Mouse (Mus musculus) lung, embryonic 14.5 days (tissue): ENCODE results near the gene Zfp580. TPM values are rescaled to one million over a fixed set of nuclear protein-coding genes. Genes with fewer than 3 reads are reported as not detected.
A peak's percentile ranks its signal among the peaks of the same experiment; 100 is the strongest.

ENCODE experiments used
- ATAC-seq: fragments of 200-750 bp; cut with Nextera tagmentation; 2 replicates; pipeline ENCODE4 v1.8.0; 2017; ENCODE audit warnings: mild to moderate bottlenecking, moderate TSS enrichment, moderate library complexity; ENCODE audit not compliant: insufficient read depth
- DNase-seq: peaks from one replicate; pipeline ENCODE4 v3.0.0-alpha.2; 2015
- H3K27ac ChIP-seq: fragments of 300-500 bp; sonication (generic); 2 replicates; pipeline ENCODE4 v1.5.1; 2014; ENCODE audit warnings: low read depth, mild to moderate bottlenecking, moderate library complexity
- H3K27me3 ChIP-seq: fragments of 300-500 bp; sonication (generic); 2 replicates; pipeline ENCODE4 v1.6.1; 2014; ENCODE audit warnings: low read length, control low read depth; ENCODE audit not compliant: insufficient read depth
- H3K36me3 ChIP-seq: fragments of 300-500 bp; sonication (generic); 2 replicates; pipeline ENCODE4 v1.6.1; 2014; ENCODE audit warnings: control low read depth; ENCODE audit not compliant: insufficient read depth
- H3K4me1 ChIP-seq: fragments of 300-500 bp; sonication (generic); 2 replicates; pipeline ENCODE4 v1.6.1; 2014; ENCODE audit warnings: antibody characterized with exemption, control low read depth; ENCODE audit not compliant: insufficient read depth
- H3K4me2 ChIP-seq: fragments of 300-500 bp; sonication (generic); 2 replicates; pipeline ENCODE4 v1.6.1; 2014; ENCODE audit warnings: mild to moderate bottlenecking
- H3K4me3 ChIP-seq: fragments of 300-500 bp; sonication (generic); 2 replicates; pipeline ENCODE4 v1.5.1; 2014; ENCODE audit warnings: low read depth, low read length
- H3K9ac ChIP-seq: fragments of 300-500 bp; sonication (generic); 2 replicates; pipeline ENCODE4 v1.6.1; 2014
- H3K9me3 ChIP-seq: fragments of 300-500 bp; sonication (generic); 2 replicates; pipeline ENCODE4 v1.6.1; 2016; ENCODE audit warnings: low read depth, low read length, control low read depth
- CTCF ChIP-seq: IDR thresholded peaks from 2 replicates; pipeline ENCODE4 v1.5.1; 2016; ENCODE audit warnings: antibody characterized with exemption, low read depth
- WGBS: fragments of 180-500 bp; shearing (Covaris S2); extraction: QIAGEN DNeasy Blood & Tissue Kit; methylation state at CpG from one replicate; pipeline ENCODE4 v1.1.7; 2014; 5-methylcytosine and 5-hydroxymethylcytosine counted together
- polyA plus RNA-seq: library from polyadenylated mRNA; unstranded; fragments of >200 nt; fragmentation: Nextera tagmentation; extraction: Ambion mirVana; gene quantifications from 2 replicates; pipeline ENCODE4 v1.2.1, GENCODE M21; 2014

The Zfp580 gene
- polyA plus RNA-seq, 1 experiment from 2014 or later = 45.1 TPM

DNA sequence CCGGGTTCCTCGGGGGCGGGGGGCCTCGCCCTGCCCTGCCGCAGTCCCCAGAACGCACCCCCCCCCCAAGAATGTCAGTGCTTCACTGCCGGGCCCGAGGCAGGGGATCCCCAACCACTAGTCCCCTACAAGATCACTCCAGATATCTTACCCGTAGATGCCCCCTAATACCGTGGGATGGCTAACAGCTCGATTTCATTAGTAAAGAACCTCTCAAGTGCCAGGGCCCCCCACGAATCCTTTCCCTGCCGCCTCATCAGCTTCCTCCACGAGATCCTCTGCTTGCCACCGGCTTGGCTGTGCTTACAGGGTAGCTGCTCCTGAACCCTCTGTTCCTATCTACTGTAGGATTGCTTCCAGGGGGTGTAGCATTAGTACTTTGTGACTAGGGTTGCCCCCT, 30.7 kb upstream of the Zfp580 start:
- no peaks in the 10 kb centered on the region for H3K9me3 ChIP-seq
- peak overlapping the region; percentile 70 for H3K4me2 ChIP-seq
- peaks cover 40% of the 10 kb centered on the region for H3K36me3 ChIP-seq
- peak overlapping the region; percentile 73 for H3K4me3 ChIP-seq
- under 1% methylated on average over 14 of the region's 15 CpGs for WGBS
- H3K27ac ChIP-seq = peak overlapping the region; percentile 96
- H3K9ac ChIP-seq = peak overlapping the region; percentile 92
- no peaks in the 10 kb centered on the region for H3K4me1 ChIP-seq
- no peak for TF ChIP-seq CTCF
- ATAC-seq (peak; percentile 47; the same call in 1 of the 2 replicates), DNase-seq (peak; percentile 39)
- H3K27me3 ChIP-seq = no peaks in the 10 kb centered on the region

- WGBS = 45% methylated on average over 5 of the region's 5 CpGs
- peak overlapping the region; percentile 92 for H3K9ac ChIP-seq
- ATAC-seq = no peak
These were observed 30.1 kb upstream of the Zfp580 start for GRCm38 (mm10) chr7:5021197-5021596.

DNA sequence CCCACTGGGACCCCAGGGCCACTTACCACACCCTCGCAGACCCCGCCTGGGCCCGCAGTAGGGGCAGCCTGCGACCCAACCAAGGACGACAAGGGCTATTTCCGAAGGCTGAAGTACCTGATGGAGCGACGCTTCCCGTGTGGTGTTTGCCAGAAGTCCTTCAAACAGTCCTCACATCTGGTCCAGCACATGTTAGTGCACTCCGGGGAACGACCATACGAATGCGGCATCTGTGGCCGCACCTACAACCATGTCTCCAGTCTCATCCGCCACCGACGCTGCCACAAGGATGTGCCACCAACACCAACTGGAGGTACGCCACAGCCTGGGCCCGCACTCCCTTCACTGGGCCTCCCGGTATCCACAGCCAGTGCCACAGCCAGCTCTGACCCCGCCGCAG, 21.8 kb upstream of the Zfp580 start:
- TF ChIP-seq CTCF = no peak
- H3K36me3 ChIP-seq = peaks cover 85% of the 10 kb centered on the region
- no peak overlapping the region for H3K4me2 ChIP-seq
- DNase-seq (no peak), ATAC-seq (no peak)
- H3K27ac ChIP-seq = no peak overlapping the region
- H3K4me3 ChIP-seq = no peak overlapping the region
- WGBS = 94% methylated on average over 22 of the region's 22 CpGs
- peaks cover 40% of the 10 kb centered on the region for H3K9me3 ChIP-seq
- H3K9ac ChIP-seq = no peak overlapping the region
- no peaks in the 10 kb centered on the region for H3K27me3 ChIP-seq
- H3K4me1 ChIP-seq = no peaks in the 10 kb centered on the region

More at GRCm38 (mm10) chr7:5021197-5021596, 30.1 kb upstream of the Zfp580 start:
- no peaks in the 10 kb centered on the region for H3K27me3 ChIP-seq
- H3K4me1 ChIP-seq = no peaks in the 10 kb centered on the region
- H3K4me3 ChIP-seq = peak overlapping the region; percentile 73
- H3K9me3 ChIP-seq = no peaks in the 10 kb centered on the region
- TF ChIP-seq CTCF = no peak
- H3K27ac ChIP-seq = 0 out of 2 replicates have a peak overlapping the region, but pooled peaks have one; percentile 96
- peaks cover 45% of the 10 kb centered on the region for H3K36me3 ChIP-seq
- DNase-seq = no peak
- peak overlapping the region; percentile 70 for H3K4me2 ChIP-seq

DNA sequence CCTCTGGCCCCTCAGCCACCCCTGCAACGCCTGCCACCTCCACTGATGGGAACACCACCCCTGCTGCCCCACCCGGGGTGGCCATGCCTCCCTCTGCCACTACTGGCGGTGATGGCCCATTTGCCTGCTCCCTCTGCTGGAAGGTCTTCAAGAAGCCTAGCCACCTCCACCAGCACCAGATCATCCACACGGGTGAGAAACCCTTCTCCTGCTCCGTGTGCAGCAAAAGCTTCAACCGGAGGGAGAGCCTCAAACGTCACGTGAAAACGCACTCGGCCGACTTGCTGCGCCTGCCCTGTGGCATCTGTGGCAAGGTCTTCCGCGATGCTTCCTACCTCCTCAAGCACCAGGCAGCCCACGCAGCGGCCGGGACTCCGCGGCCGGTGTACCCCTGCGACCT, 21.4 kb upstream of the Zfp580 start:
- H3K9me3 ChIP-seq = peaks cover 40% of the 10 kb centered on the region
- H3K36me3 ChIP-seq = peaks cover 81% of the 10 kb centered on the region
- no peak overlapping the region for H3K4me2 ChIP-seq
- H3K4me3 ChIP-seq = no peak overlapping the region
- DNase-seq (no peak), ATAC-seq (no peak)
- no peak overlapping the region for H3K27ac ChIP-seq
- WGBS = 86% methylated on average over 21 of the region's 21 CpGs
- no peaks in the 10 kb centered on the region for H3K4me1 ChIP-seq
- TF ChIP-seq CTCF = no peak
- no peak overlapping the region for H3K9ac ChIP-seq
- no peaks in the 10 kb centered on the region for H3K27me3 ChIP-seq

- no peak for TF ChIP-seq CTCF
- H3K36me3 ChIP-seq = peaks cover 83% of the 10 kb centered on the region
- peaks cover 40% of the 10 kb centered on the region for H3K9me3 ChIP-seq
- ATAC-seq (no peak), DNase-seq (no peak)
- no peak overlapping the region for H3K27ac ChIP-seq
- no peak overlapping the region for H3K9ac ChIP-seq
- 84% methylated on average over 63 of the region's 63 CpGs for WGBS
- H3K27me3 ChIP-seq = no peaks in the 10 kb centered on the region
- H3K4me2 ChIP-seq = no peak overlapping the region
- H3K4me3 ChIP-seq = no peak overlapping the region
- H3K4me1 ChIP-seq = no peaks in the 10 kb centered on the region
These were observed 20.6 kb upstream of the Zfp580 start for GRCm38 (mm10) chr7:5030554-5031275.

DNA sequence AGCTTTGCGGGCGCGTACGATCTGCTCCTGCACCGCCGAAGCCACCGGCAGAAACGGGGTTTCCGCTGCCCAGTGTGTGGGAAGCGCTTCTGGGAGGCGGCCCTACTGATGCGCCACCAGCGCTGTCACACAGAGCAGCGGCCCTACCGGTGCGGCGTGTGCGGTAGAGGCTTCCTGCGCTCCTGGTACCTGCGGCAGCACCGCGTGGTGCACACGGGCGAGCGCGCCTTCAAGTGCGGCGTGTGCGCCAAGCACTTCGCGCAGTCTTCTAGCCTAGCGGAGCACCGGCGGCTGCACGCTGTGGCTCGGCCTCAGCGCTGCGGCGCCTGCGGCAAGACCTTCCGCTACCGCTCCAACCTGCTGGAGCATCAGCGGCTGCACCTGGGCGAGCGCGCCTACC, 19.8 kb upstream of the Zfp580 start:
- no peaks in the 10 kb centered on the region for H3K4me1 ChIP-seq
- H3K4me2 ChIP-seq = no peak overlapping the region
- H3K36me3 ChIP-seq = peaks cover 83% of the 10 kb centered on the region
- no peak overlapping the region for H3K9ac ChIP-seq
- H3K27ac ChIP-seq = no peak overlapping the region
- no peak overlapping the region for H3K4me3 ChIP-seq
- DNase-seq = no peak
- no peak for TF ChIP-seq CTCF
- no peaks in the 10 kb centered on the region for H3K27me3 ChIP-seq
- ATAC-seq = no peak
- peaks cover 40% of the 10 kb centered on the region for H3K9me3 ChIP-seq
- 84% methylated on average over 46 of the region's 46 CpGs for WGBS

- H3K9me3 ChIP-seq = peaks cover 38% of the 10 kb centered on the region
- no peak for ATAC-seq
- H3K4me3 ChIP-seq = no peak within 1 kb of the TSS
- peaks cover 69% of the 10 kb centered on the region for H3K36me3 ChIP-seq
- WGBS = 85% methylated on average over 3 of the region's 3 CpGs
- no peak within 1 kb of the TSS for H3K4me2 ChIP-seq
- H3K27ac ChIP-seq = no peak within 1 kb of the TSS
- no peaks in the 10 kb centered on the region for H3K4me1 ChIP-seq
- TF ChIP-seq CTCF = no peak
- no peak within 1 kb of the TSS for H3K9ac ChIP-seq
- no peak for DNase-seq
- no peaks in the 10 kb centered on the region for H3K27me3 ChIP-seq
These were observed 17.5 kb upstream of the Zfp580 start, which contains the start of gene 4632433K11Rik for GRCm38 (mm10) chr7:5033818-5034217. Gene 4632433K11Rik (plus strand): TSS chr7:5034118.
